Mouse (Mus musculus) gonadal fat pad, adult 2 months (tissue): ENCODE data around the gene Myo15b. TPM values are rescaled to one million over a fixed set of nuclear protein-coding genes. Genes with fewer than 3 reads are reported as not detected.
"Not testable (repeated sequence)": the region's sequence is repeated elsewhere in the genome, so short reads cannot be mapped to it uniquely, and the experiment has no call there.

Experiments used
- DNase-seq: peaks from one replicate; pipeline ENCODE4 v3.0.0-alpha.2; 2012; ENCODE audit warnings: low read depth
- polyA plus RNA-seq: library from polyadenylated mRNA; depleted of rRNA; stranded (reverse); fragments of >200 nt; gene quantifications from 2 replicates; pipeline ENCODE4 v1.2.3, GENCODE M21; 2012

Gene Myo15b
- polyA plus RNA-seq, 1 experiment, result 22.6 TPM

DNA sequence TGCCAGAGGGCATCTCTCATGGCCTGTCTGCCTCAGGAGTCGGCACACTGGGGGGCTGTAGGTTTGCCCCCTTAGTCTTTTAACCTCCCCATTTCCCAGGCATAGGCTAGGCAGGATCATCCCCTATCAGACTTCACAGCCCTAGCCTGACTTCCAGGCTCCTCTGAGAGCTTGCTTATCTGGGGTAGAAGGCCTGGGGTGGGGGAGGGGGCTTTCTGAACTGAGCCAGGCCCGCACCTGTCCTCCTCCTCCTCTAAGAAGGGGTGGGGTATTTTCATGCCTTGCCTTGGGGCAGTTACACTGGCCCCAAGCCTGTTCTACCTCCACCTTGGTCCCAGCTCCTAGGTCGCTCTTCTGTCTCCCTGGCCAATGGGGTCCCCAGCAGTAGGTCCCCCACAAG lies 26.7 kb upstream of the Myo15b start:
- DNase-seq, result no peak

DNA sequence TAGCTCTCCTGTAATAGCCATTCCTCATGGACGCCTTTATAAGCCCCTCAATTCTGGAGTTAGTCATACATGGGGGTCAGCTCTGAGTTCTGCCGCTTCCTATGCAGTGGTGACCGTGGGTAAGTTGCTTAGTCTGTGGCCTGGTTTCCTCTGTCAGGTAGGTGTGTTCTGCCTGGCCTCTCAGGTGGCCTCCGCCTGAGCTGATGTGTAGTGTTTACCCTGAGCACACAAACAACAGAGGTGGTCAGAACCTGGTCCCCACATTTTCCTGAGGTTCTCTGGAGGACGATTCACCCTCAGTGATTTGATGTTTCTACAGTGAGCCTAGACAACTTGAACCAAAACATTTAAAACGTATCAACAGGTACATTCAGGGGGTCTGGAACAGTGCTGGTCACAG lies 26.1 kb upstream of the Myo15b start:
- DNase-seq, result no peak

DNA sequence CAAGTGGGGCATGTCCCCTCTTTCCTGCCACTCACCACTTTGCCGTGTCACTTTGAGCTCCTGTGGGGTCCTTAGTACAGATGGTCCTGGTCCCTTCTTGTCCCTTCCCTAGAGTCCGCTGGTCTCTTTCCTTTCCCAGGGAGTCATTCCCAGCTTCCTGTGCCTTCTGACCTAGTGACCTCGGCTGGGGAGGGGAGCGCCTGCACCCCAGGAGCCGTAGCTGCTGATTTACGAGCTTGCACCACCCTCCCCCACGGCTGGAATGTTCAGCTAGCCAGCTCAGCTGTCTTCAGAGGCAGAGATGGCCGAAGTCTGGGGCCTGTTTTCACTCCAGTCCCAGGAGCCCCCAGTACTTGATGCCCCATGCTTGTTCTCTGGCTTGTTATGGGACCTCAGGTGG lies 25.7 kb upstream of the Myo15b start:
- DNase-seq, result no peak

DNA sequence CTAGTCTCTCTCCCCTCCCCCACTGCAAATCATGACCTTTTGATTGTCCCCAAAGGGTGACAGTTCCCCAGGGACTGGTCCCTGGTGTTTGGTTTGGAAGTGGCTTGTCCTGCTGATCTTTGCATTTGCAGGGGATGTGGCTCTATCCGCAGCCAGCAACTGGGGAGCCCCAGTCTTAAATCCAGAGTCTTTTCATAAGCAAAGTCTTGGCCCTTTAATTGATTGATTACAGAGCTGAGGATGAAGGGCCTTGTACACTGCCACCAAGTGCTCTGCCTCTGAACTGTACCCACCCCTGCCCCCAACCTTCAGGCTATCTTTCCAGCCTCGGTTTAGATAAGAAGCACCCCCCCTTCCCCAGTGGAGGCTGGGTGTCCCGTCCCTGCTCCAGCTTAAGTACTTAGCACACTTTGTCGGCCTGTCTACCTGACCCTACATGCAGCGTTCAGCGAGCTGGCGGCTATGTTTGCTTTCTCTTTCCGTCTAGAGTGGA lies 25.1 kb upstream of the Myo15b start:
- DNase-seq, result no peak

DNA sequence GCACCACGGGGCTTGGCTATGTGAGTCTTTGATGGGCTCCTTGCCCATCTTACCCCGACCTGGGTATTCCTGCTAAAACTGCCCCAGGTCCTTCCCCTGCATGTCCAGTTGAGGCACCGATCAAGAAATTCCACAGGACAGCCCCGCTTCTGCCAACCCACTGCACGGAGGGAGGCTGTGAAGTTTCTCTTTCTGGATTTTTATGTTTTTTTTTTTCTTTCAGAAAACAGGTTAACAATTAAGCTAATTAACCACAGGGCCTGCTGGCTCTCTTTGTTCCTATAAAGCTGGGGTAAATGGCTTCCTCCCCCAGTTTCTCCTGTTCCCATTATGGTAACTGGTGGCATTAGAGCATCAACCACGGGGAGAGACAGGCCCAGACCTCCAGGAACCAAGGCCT lies 24.2 kb upstream of the Myo15b start:
- no peak for DNase-seq

DNA sequence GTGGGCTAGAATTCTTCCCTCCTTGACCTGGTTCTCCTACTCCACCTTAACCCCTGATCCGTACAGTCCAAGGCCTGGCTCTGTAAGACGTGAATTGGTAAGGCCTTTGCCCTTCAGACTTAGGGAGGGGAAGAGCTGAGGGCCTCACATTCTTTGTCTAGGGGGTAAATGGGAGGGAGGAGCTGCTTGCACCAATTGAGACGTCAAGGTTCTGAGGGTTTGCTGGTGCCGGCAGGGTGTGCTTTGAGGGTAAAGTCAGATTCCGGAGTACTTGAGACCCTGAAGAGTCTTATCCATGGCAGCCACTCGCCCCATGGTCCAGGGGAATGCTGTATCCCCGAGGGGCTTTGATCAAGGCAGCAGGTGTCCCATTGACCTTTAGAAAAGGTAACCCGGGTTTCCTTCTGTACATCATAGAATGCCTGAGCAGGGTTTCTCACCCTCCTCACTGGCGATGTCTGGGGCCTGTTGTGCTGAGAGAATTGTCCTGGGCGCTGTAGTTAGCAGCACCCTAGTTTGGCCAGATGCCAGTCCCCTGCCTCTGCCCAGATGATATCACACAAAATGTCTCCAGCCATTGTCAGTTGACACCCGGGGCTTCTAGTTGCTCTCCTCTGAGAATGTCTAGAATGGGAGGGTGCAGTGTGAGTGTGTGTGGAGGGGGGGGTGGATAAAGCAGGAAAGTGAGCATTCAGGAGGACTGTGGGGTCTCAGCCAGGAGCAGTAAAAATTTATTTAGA lies 21.4 kb upstream of the Myo15b start:
- no peak for DNase-seq

DNA sequence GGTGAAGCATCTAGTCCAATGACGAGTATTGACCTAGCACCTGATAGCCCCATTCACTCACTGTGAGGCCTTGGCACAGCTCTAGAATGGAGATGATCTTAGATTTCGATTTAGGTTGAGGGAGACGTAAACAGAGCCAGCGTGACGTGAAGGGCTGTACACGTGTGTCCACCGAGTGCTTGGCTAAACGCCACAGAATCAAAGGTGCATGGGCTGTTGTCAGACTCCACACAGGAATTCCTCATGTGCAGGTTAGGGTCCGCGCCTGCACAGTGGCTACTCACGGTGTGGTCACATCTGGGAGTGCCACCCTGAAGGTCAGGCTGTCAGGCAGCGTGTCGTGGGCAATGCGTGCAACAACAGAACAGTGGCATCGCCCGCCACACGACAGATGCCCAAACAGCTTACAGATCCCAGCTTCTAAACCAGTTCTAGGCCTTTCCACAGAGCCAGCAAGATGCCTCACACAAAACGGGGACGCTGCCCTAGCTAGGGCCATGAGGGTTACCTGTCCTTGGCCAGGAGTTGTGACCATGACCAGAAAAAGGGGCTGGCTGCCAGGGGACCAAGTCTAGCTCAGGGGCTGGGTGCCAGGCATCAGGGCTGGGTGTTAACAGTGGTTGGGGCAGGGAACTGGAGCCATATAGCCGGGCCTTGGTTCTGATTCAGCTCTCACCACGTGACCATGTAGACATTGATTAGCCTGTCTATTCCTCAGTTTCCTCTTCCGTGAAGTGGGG lies 20.4 kb upstream of the Myo15b start:
- DNase-seq, result no peak

DNA sequence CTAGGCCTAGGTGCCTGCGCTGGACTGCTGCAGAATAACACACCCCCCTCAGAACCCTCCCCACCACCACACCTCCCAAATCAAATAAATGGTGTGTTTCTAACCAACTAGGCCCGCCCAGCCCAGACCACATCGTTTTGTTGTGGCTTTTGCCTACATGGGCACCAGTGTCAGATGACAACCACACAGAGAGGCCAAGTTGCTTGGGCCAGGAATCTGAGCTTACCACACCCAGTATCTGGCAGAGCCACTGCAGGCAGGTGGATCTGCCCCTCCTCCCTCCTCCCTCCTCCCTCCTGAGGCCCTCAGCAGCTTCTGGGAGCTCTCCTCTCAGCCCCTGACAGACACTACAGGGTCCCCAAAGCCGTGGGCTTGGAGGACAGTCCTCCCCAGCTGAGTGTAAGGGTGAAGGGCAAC lies 19.3 kb upstream of the Myo15b start:
- peak; percentile 67 for DNase-seq

DNA sequence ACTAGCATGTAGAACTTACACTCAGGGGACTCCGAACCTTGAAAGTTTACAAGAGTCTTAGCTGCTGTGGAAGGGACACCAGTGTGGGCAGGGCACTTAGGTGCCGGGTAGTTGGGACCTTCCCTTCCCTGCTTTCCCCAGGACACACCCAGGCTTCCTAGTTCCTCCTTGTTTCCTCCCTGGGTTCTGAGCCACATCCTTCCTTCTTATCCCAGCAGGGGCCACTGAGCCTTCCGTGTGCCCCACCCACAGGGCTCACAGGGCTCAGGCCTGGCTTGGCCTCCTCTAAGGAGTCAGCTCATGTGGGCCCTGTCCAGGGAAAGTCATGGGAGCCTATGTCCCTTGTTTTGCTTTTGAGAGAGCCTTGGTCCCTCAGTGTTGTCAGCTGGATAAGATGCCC lies 18.5 kb upstream of the Myo15b start:
- no peak for DNase-seq

DNA sequence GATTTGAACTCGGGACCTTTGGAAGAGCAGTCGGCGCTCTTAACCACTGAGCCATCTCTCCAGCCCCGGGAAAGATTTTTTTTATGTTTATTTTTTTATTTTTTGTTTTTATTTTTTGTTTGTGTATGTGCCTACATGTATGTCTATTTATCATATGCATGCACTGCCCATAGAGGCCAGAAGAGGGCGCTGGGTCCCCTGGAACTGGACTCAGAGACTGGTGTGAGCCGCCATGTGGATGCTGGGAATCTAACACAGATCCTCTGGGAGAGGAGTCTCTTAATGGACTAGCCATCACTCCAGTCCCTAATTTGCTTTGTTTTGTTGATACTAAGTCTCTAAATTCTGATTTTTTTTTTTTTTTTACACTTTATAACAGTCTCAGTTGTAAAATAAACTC lies 17.2 kb upstream of the Myo15b start:
- no peak for DNase-seq

DNA sequence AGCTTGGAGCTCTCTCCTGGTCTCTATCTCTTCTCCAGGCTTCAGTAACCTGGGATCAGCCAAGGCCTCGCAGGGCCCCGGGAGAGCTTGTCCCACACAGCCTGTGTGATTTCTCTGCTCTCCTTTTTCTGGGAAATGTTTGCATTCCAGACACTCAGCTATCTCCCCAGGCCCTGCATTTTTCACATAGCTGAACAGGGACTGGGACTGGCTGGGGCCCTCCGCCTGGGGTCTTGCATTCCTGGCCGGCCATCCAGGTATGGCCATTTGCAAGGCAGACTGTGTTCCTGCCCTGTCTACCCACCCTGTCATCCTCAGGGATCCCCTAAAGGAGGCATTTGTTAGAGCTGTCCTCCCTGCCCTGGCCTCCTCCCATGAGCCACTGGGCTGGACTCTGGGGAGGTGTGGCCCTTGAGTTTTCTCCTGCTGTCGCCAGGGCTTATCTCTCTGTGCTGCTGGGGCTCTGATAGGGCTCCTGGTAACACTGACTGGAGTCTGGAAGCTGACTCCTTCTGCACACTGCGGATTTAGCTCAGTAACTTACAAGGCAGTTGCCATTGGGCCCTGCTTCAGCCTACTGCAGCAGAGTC lies 16.1 kb upstream of the Myo15b start:
- DNase-seq, result no peak

DNA sequence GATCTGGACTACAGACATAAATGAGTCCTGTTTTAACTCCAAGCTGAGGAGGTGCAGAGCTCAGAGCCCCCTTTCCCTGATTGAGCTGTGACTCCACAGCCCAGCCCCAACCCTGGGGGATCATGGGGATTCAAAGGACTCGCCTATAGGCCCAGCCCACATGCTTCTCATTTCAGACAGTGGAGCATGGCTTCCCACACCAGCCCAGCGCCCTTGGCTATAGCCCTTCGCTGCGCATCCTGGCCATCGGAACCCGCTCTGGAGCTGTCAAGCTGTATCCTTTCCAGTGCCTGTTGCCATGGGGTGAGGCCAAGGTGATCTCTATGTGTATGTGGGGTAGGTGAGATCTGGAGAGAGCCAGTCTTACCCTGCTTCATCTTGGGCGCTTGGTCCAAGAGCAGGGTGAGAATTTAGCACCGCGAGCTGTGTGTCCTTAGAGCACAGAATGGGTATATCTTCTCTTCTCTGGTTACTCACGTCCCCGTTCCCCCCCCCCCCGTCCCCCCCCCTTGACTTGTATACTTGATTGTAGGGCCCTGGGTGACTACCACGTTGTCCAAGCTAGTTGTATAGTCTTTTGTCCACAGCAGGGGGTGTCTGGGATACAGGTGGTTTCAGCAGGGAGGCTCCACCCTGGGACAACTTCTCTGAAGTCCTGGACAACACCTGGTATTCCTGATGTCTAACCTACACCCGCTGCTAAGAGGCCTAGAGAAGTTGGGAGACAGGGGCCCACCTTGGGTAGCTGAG lies 14.9 kb upstream of the Myo15b start:
- no peak for DNase-seq

DNA sequence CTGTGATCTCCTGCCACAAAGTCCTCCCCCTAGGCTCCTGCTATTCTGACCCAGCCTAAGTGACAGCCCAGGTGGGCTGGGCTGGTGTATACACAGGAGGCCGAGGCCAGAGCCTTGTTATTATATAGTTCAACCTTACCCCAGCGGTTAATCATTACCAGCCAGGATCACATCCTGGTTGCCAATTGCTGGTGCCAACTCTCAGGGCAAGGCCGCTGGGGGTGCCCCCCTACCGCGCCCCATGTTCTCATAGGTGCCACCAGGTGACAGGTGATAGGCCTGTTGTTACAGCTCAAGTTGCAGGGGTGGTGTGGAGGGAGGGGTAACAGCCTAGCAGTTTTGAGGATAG lies 14.3 kb upstream of the Myo15b start:
- DNase-seq, result no peak

DNA sequence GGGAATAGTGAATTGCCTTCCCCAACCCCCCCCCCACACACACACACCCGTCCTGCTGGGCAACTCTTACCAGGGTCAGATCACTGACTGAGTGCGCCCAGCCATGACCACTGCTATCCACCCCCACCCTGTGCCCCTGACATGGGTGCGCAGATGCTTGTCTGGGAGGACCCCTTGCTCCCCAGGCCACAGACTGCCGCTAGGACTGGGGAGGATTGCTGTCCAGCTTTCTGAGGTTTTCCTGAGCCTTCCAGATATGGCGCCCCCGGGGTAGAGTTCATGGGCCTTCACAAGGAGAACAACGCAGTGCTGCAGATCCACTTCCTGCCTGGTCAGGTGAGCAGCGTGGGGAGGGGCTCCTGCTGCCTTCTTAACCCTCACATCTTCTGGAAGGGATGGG lies 14.0 kb upstream of the Myo15b start:
- DNase-seq, result no peak

DNA sequence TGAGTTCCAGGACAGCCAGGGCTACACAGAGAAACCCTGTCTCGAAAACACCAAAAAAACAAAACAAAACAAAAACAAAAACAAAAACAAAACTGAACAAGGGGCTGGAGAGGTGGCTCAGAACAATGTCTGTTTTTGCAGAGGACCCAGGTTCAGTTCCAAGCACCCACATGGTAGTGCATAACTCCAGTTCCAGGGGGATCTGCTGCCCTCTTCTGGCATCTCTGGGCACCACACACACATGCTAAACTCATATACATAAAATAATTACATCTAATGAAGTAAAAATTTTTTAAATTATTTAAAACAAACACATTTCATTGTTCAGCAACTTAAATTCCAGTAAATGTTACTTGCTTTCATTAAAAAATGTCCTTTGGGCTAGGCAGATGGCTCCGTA lies 12.4 kb upstream of the Myo15b start:
- no peak for DNase-seq

DNA sequence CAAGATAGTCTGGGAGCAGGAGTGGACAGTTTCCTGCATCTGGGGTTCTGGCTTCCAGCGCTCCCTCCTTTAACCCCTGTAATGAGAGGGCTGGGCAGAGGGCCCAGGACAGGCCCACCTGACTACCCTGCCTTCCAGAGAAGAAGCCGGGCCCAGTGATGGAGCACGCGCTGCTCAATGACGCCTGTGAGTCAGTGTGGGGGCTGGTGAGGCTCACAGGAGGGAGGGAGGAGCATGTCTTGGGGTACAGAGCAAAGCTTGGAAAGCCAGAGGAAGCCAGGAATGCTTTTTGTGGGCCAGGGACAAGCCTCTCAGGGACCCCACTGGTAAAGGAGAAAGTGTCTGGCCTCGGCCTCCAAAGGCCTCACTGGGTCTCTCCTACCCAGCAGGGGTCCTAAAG lies 3.5 kb upstream of the Myo15b start:
- DNase-seq, result no peak

DNA sequence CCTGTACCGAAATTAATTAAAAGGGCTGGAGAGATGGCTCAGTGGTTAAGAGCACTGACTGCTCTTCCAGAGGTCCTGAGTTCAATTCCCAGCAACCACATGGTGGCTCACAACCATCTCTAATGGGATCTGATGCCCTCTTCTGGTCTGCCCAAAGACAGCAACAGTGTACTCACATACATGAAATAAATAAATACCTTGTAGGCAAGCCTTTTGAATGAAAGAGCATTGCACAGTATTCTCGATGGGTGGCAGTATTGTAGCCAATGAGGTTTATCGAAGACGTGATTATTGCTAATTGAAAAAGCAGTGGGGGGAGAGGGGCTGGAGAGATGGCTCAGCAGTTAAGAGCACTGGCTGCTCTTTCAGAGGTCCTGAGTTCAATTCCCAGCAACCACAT lies 1.1 kb upstream of the Myo15b start:
- DNase-seq, result not testable (repeated sequence)

DNA sequence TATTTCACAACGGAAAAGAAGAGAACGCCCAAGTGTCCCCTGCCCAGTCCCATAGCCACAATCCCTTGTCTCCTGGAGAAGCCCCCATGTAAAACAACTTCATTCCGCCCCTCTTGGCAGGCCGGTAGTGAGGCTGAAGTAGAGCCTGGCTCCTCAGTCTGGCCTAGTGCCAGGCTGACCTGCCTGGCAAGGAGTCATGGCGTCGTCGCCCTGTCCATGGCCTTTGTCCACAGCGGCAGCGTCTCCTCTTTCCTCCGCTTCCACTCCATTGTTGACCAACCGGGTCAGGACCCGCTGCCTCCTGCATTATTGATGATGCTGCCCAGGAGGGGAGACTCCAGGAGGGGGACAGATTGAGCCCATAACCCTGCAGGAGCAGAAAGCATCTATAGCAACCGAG lies 270 bp upstream of the Myo15b start:
- no peak for DNase-seq

DNA sequence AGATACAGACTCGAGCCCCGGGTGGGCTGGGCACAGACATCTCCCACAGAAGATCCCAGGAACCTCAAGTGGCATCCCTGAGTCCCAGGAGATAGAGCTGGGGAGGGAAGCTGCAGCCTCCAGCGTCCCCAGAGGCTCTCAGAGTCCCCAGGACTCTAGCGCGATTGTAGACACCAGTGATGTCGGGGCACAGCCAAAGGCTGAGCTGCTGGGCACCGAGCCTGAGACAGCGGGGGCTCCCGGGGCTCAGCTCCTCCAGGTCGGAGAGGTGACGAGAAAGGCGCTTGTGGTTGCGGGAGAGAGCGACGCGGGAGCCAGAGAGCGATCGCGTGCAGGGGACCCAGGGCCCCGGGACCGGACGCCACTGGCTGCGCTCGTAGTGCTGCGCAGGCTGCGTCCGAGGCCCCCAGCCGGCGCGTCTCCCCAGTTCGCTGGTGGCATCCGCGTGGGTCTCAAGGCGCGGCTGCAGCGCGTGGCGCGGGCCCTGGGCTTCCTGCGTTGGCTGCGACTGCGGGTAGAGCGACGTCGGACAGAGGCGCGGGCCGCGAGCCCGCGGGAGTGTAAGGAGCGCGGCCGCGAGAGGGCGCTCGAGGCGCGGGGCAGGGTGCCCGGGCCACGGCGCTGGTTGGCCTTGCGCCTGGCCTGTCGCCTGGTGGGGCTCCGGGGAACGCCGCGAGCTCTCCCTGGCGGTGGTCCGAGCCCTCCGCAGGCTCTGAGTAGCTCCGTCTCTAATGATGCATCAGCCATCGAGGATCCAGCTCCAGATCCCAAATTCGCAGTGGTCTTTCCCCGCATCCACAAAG lies 1.1 kb downstream of the Myo15b start:
- DNase-seq, result no peak

DNA sequence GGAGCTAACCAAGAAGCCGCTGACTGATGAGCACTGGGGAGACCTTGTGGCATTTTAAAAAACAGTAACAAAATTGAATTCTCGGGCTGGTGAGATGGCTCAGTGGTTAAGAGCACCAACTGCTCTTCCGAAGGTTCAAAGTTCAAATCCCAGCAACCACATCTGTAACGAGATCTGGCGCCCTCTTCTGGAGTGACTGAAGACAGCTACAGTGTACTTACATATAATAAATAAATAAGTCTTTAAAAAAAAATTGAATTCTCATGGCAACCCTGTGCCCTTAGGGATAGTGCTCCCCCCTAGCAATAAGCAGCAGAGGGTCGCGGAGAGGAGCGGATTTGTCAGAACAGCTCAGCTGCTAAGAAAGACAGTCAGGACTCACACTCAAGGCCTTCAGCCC lies 5.7 kb downstream of the Myo15b start:
- no peak for DNase-seq

DNA sequence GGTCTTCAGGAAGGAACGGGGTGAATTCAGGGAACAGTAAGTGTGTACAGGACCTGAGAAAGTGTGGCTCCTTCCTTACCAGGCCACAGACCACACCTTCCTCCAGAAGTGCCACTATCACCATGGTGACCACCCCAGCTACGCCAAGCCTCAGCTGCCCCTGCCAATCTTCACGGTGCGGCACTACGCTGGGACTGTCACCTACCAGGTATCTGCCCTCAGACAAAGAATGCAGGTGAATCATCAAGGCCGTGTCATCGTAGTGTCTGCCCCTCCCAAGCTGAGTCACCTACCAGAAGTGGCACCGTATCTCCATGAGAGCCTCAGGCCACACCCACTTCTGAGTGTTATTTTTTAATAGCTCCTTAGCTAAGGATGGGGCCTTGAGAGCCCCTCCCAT lies 11.2 kb downstream of the Myo15b start:
- DNase-seq, result peak; percentile 12

DNA sequence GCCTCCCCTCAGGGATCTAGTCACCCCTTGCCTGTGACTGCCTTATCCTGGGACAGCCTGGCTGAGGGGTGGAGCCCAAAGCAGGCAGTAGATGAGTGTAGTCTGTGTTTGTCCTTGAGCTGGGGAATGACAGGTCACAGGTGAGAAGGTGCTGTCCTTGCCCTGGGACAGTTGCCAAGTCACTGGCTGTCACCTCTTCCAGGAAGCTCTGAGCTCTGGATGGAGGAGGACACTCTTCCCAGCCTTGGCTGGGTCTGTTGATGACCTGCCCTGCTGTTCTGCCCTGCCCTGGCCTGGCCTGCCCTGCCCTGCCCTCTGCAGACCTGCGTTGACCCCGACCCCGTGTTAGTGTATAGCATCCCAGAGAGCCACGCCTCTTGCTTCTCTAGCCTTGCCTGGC lies 14.2 kb downstream of the Myo15b start:
- no peak for DNase-seq
